Mouse (Mus musculus) forebrain, postnatal 0 days (tissue): ENCODE results near the gene Impg1. TPM values are rescaled to one million over a fixed set of nuclear protein-coding genes. Genes with fewer than 3 reads are reported as not detected.

Experiments used
- ATAC-seq: fragments of 200-750 bp; cut with Nextera tagmentation; 2 replicates; pipeline ENCODE4 v1.8.0; 2017; ENCODE audit warnings: mild to moderate bottlenecking, moderate library complexity
- DNase-seq: peaks from one replicate; pipeline ENCODE4 v3.0.0-alpha.2; 2015
- H3K27ac ChIP-seq: fragments of 300-500 bp; sonication (generic); 2 replicates; pipeline ENCODE4 v1.5.1; 2014; ENCODE audit warnings: low read depth, mild to moderate bottlenecking, antibody characterized with exemption, low read length, moderate library complexity, mixed read lengths
- H3K27me3 ChIP-seq: fragments of 300-500 bp; sonication (generic); 2 replicates; pipeline ENCODE4 v1.6.1; 2014; ENCODE audit warnings: mild to moderate bottlenecking, low read length, mixed read lengths; ENCODE audit not compliant: insufficient read depth
- H3K36me3 ChIP-seq: fragments of 300-500 bp; sonication (generic); 2 replicates; pipeline ENCODE4 v1.6.1; 2014; ENCODE audit warnings: mild to moderate bottlenecking, moderate library complexity; ENCODE audit not compliant: insufficient read depth
- H3K4me1 ChIP-seq: fragments of 300-500 bp; sonication (generic); 2 replicates; pipeline ENCODE4 v1.6.1; 2014; ENCODE audit warnings: antibody characterized with exemption; ENCODE audit not compliant: insufficient read depth
- H3K4me2 ChIP-seq: fragments of 300-500 bp; sonication (generic); 2 replicates; pipeline ENCODE4 v1.6.1; 2014; ENCODE audit warnings: low read depth, mild to moderate bottlenecking, moderate library complexity
- H3K4me3 ChIP-seq: fragments of 300-500 bp; sonication (generic); 2 replicates; pipeline ENCODE4 v1.5.1; 2014; ENCODE audit warnings: low read depth, low read length, mixed read lengths
- H3K9ac ChIP-seq: fragments of 300-500 bp; sonication (generic); 2 replicates; pipeline ENCODE4 v1.6.1; 2014; ENCODE audit warnings: mild to moderate bottlenecking
- H3K9me3 ChIP-seq: fragments of 300-500 bp; sonication (generic); 2 replicates; pipeline ENCODE4 v1.6.1; 2016; ENCODE audit warnings: low read length
- CTCF ChIP-seq: sonication (generic); IDR thresholded peaks from 2 replicates; pipeline ENCODE4 v1.5.1; 2016; ENCODE audit warnings: antibody characterized with exemption, control low read depth, low read depth
- WGBS: fragments of 180-500 bp; shearing (Covaris S2); extraction: QIAGEN DNeasy Blood & Tissue Kit; methylation state at CpG from one replicate; pipeline ENCODE4 v1.1.7; 2014; 5-methylcytosine and 5-hydroxymethylcytosine counted together
- polyA plus RNA-seq: library from polyadenylated mRNA; unstranded; fragments of >200 nt; fragmentation: Nextera tagmentation; extraction: Ambion mirVana; gene quantifications from 2 replicates; pipeline ENCODE4 v1.2.1, GENCODE M21; 2015
- total RNA-seq: library from RNA; depleted of rRNA; stranded (reverse); fragments of >200 nt; gene quantifications from 2 replicates; pipeline ENCODE4 v1.2.3, GENCODE M21; 2014

The Impg1 gene
- total and polyA plus RNA-seq, 2 experiments from 2014 or later: not detected

DNA sequence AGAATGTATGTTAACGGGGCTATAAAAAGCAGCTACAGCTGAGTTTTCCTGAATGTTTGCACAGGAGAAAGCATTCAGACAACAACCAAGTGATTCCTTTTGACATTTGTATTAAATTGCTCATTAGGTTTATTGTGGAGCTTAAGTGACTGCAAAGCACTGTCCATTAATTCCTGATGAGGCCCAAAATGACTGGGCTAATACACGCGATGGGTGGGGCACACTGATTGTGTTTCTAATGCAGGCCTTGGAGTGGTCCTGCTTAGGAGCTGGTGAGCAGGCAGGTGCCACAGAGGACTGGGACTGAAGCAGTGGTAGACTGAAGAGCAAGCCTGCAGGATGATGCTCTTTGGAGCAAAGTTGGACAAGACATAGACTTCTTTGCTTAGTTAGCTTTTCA, 73.9 kb downstream of the Impg1 start:
- Histone ChIP-seq H3K36me3 (no peaks in the 10 kb centered on the region), H3K4me2 (no peak overlapping the region), H3K4me3 (no peak overlapping the region), H3K27ac (no peak overlapping the region), H3K4me1 (no peaks in the 10 kb centered on the region), H3K27me3 (no peaks in the 10 kb centered on the region), H3K9ac (no peak overlapping the region), H3K9me3 (no peaks in the 10 kb centered on the region)
- 15% methylated on average over 3 of the region's 3 CpGs for WGBS
- ATAC-seq (no peak), DNase-seq (no peak)
- TF ChIP-seq CTCF: no peak

DNA sequence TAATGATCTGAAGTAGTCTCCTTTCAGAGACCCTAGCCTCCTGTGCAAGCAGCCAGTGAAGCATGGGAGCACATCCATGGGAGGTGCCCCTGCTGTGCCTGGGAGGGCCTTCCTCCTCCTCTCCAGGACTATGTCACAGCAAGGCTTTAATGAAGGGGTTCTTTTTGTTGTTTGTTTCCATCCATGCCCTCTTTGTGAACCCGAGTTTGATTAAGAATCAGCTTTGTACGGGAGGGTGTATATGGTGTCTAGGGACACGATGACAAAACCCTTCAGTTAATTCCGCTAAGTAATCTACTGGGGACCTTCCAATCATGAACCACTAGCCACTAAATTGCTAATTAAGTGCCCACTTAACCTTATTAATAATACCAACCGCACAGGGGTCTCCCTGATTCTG, 74.3 kb downstream of the Impg1 start:
- no peak for DNase-seq
- H3K4me3 ChIP-seq: no peak overlapping the region
- no peak overlapping the region for H3K27ac ChIP-seq
- H3K27me3 ChIP-seq: no peaks in the 10 kb centered on the region
- no peaks in the 10 kb centered on the region for H3K9me3 ChIP-seq
- WGBS: 12% methylated on average over 5 of the region's 5 CpGs
- H3K36me3 ChIP-seq: no peaks in the 10 kb centered on the region
- no peak overlapping the region for H3K4me2 ChIP-seq
- H3K9ac ChIP-seq: no peak overlapping the region
- no peaks in the 10 kb centered on the region for H3K4me1 ChIP-seq
- ATAC-seq: no peak
- no peak for TF ChIP-seq CTCF

- Histone ChIP-seq H3K27me3 (no peaks in the 10 kb centered on the region), H3K36me3 (no peaks in the 10 kb centered on the region), H3K9me3 (no peaks in the 10 kb centered on the region), H3K4me1 (no peaks in the 10 kb centered on the region), H3K9ac (no peak overlapping the region), H3K4me3 (no peak overlapping the region), H3K4me2 (no peak overlapping the region), H3K27ac (no peak overlapping the region)
- WGBS: 78% methylated on average over 3 of the region's 3 CpGs
- no peak for TF ChIP-seq CTCF
- ATAC-seq (no peak), DNase-seq (no peak)
Measured at GRCm38 (mm10) chr9:80387890-80388289, 77.4 kb downstream of the Impg1 start.

DNA sequence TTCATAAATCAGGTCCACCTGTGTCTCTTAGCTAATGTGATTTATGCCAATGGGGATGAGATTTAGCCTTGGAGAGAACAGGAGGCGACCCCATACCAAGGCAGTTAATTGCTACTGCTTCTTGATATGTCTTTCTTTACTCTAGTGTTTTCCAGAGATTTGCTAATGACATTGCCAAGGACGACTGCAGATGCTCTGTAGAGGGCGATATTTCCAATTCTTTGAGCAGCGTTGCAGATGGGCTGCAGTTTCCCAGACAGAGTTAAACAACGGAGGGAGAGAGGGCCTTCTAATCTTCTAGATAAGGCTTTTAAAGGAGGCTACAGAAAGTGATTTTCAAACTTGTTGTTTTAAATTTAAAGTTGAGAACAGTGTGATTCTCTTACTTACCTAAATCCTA, 78.8 kb downstream of the Impg1 start:
- Histone ChIP-seq H3K9me3 (no peaks in the 10 kb centered on the region), H3K36me3 (no peaks in the 10 kb centered on the region), H3K9ac (no peak overlapping the region), H3K4me1 (no peaks in the 10 kb centered on the region), H3K27me3 (no peaks in the 10 kb centered on the region), H3K4me2 (no peak overlapping the region), H3K4me3 (no peak overlapping the region), H3K27ac (no peak overlapping the region)
- TF ChIP-seq CTCF: peak; percentile 64
- WGBS: 20% methylated on average over 5 of the region's 5 CpGs
- ATAC-seq: peak; percentile 73
- DNase-seq: peak; percentile 60

GRCm38 (mm10) chr9:80386000-80386399, 79.3 kb downstream of the Impg1 start:
- Histone ChIP-seq H3K36me3 (no peaks in the 10 kb centered on the region), H3K27me3 (no peaks in the 10 kb centered on the region), H3K9me3 (no peaks in the 10 kb centered on the region), H3K9ac (no peak overlapping the region), H3K4me3 (no peak overlapping the region), H3K27ac (no peak overlapping the region), H3K4me1 (no peaks in the 10 kb centered on the region), H3K4me2 (no peak overlapping the region)
- DNase-seq (peak; percentile 21), ATAC-seq (0 out of 2 replicates have a peak, but pooled peaks have one; percentile 38)
- 45% methylated on average over 7 of the region's 7 CpGs for WGBS
- peak; percentile 70 for TF ChIP-seq CTCF

DNA sequence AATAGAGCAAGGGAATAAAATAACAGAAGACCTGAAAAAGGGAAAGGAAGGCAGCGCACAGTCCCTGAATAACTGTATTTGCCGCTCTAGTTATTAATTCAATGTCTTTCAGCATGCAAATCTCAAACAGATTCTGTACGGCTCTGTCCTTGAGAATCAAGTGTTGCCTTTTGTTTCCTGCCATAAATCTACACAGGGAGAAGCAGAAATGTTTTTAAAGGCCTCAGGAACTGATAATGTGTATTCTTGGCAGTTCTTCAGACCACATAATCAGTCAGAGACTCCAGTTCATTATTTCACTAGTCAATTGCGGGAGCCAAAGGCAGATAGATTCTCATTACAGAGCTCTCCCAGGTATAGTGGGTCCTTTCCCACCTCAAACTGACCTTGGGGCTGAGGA, 82.6 kb downstream of the Impg1 start:
- H3K36me3 ChIP-seq: no peaks in the 10 kb centered on the region
- ATAC-seq (no peak), DNase-seq (no peak)
- no peak overlapping the region for H3K4me3 ChIP-seq
- no peaks in the 10 kb centered on the region for H3K27me3 ChIP-seq
- H3K27ac ChIP-seq: no peak overlapping the region
- H3K4me1 ChIP-seq: no peaks in the 10 kb centered on the region
- WGBS: 71% methylated on average over 4 of the region's 4 CpGs
- no peak overlapping the region for H3K9ac ChIP-seq
- H3K4me2 ChIP-seq: no peak overlapping the region
- no peaks in the 10 kb centered on the region for H3K9me3 ChIP-seq
- TF ChIP-seq CTCF: no peak

- Histone ChIP-seq H3K9me3 (no peaks in the 10 kb centered on the region), H3K36me3 (no peaks in the 10 kb centered on the region), H3K4me3 (no peak overlapping the region), H3K4me2 (no peak overlapping the region), H3K9ac (no peak overlapping the region), H3K27me3 (no peaks in the 10 kb centered on the region), H3K4me1 (no peaks in the 10 kb centered on the region), H3K27ac (no peak overlapping the region)
- peak; percentile 40; the same call in 1 of the 2 replicates for ATAC-seq
- TF ChIP-seq CTCF: no peak
- DNase-seq: no peak
- WGBS: 50% methylated on average over 2 of the region's 2 CpGs
Measured at GRCm38 (mm10) chr9:80380078-80380645, 85.1 kb downstream of the Impg1 start.
